Mouse (Mus musculus): ENCODE data around the gene Eme2.

DNA sequence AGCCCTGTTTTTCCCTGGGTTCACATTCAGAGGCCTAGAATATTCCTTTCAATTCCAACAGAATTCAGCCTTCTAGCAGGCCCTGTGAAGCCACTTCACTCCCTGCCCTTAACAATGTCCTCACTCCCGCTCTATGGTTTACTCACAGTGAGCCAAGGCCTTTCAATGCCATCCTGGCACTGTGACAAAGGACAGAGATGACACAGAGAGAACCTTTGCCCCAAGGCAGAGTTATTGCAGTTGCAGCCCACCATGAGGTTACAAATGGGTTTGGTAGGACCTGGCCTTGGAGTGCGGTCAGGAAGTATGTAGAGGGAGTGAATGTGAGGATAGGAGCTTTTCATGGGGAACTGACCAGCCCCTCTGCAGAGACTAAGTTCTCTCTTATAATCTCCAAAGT, 12.7 kb upstream of the Eme2 start:
- no peak for TF ChIP-seq MYOG (IDR thresholded peaks at IDR 0.05; ENCODE audit: control insufficient read depth, extremely low read depth, insufficient read length)
- no peak for TF ChIP-seq CTCF (IDR thresholded peaks at IDR 0.05; ENCODE audit: control insufficient read depth, insufficient read depth, insufficient read length)
- TF ChIP-seq MAX (IDR thresholded peaks at IDR 0.05): no peak
- TF ChIP-seq FOSL1 (IDR thresholded peaks at IDR 0.05; ENCODE audit: insufficient read depth, low read length, poor library complexity, severe bottlenecking): no peak
- TF ChIP-seq CEBPB (IDR thresholded peaks at IDR 0.05; ENCODE audit: low read depth): no peak
- TF ChIP-seq MYOD1 (IDR thresholded peaks at IDR 0.05; ENCODE audit: control insufficient read depth, insufficient read length, low read depth): no peak

Data from C2C12 (cell line).